Mouse (Mus musculus) cerebellum, adult 2 months (tissue): ENCODE results near the gene Tcf20.

Source experiments
- CTCF ChIP-seq: fragments of 200-500 bp; IDR thresholded peaks from 2 replicates; pipeline ENCODE4 v1.5.1; 2011; ENCODE audit warnings: low read depth, mild to moderate bottlenecking, control low read depth, low read length, moderate library complexity, borderline replicate concordance; ENCODE audit not compliant: insufficient read depth
- POLR2A ChIP-seq: fragments of 200-500 bp; IDR thresholded peaks from 2 replicates; pipeline ENCODE4 v1.6.1; 2011; ENCODE audit warnings: low read length, control low read depth, borderline replicate concordance; ENCODE audit not compliant: insufficient read depth

DNA sequence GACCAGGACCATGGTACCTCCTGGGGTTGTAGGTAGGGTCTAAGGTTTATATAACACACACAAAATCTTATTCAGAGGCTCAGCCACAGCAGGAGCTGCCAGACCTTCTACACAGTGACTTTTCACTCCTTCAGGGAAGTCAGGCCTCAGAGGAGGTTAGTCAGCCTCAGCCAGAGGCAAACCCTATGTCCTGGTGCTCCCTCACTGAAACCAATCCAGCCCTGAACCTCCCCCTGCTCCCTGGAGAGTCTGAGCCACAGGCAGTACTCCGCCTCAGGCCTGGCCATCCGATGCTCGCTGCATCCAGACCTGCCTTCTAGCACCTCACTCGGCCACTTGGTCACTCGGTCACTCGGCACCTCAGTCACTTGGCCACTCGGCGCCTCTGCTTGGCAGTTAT is 37.4 kb downstream of the Tcf20 start:
- TF ChIP-seq CTCF (no peak), POLR2A (no peak)
